Mouse (Mus musculus) CH12.LX (cell line): ENCODE measurements at regions not wholly inside any gene's neighbourhood (a gene's known extent, or its start where the extent isn't known, plus 50 kb on each side); places are given as distances from the start of the nearest gene placed in this dataset.

Experiments
- DNase-seq: peaks from one replicate; pipeline ENCODE4 v3.0.0-alpha.2; 2013; ENCODE audit errors: extremely low read depth
- H3K27ac ChIP-seq: 2 replicates; pipeline ENCODE4 v1.5.1; 2012; ENCODE audit warnings: low read depth, mild to moderate bottlenecking, control low read depth, moderate library complexity; ENCODE audit not compliant: insufficient read depth
- H3K27me3 ChIP-seq: replicated peaks from 2 replicates; pipeline ENCODE3; 2012; ENCODE audit warnings: inconsistent platforms
- H3K36me3 ChIP-seq, 2 experiments: replicated peaks in 1 of 2; 2 replicates each; pipeline versions ENCODE3 to v1.6.1; 2012; ENCODE audit warnings: inconsistent platforms in 1 of 2, low read length in 1 of 2, mild to moderate bottlenecking in 1 of 2, mixed read lengths in 1 of 2, moderate library complexity in 1 of 2; ENCODE audit not compliant: control insufficient read depth in 1 of 2, insufficient read depth in 1 of 2
- H3K4me1 ChIP-seq, 2 experiments: 2 replicates each; pipeline ENCODE4 v1.6.1; 2012; ENCODE audit warnings: inconsistent platforms in 1 of 2, moderate library complexity in 1 of 2; ENCODE audit not compliant: insufficient read depth in 2 of 2, control insufficient read depth in 1 of 2
- H3K4me2 ChIP-seq: 2 replicates; pipeline ENCODE4 v1.6.1; 2012; ENCODE audit warnings: low read depth, mild to moderate bottlenecking, control low read depth; ENCODE audit not compliant: poor library complexity, insufficient read depth, severe bottlenecking
- H3K4me3 ChIP-seq, 3 experiments: fragments of 150-350 bp in 1 of 3; sonication (generic) in 1 of 3; replicated peaks in 1 of 3; 2 replicates each; pipeline versions ENCODE3 to v1.5.1; 2011 to 2012; ENCODE audit warnings: low read depth in 2 of 3, low read length in 2 of 3, mild to moderate bottlenecking in 2 of 3, moderate library complexity in 2 of 3, control low read depth in 1 of 3, improper control_type of control experiment in 1 of 3, inconsistent platforms in 1 of 3, mixed read lengths in 1 of 3; ENCODE audit not compliant: poor library complexity in 1 of 3
- H3K79me2 ChIP-seq: replicated peaks from 2 replicates; pipeline ENCODE4 v1.6.1; 2012; ENCODE audit warnings: mild to moderate bottlenecking, moderate library complexity; ENCODE audit not compliant: control insufficient read depth, poor library complexity, insufficient read depth, severe bottlenecking; ENCODE audit errors: extremely low read depth
- H3K9ac ChIP-seq: 2 replicates; pipeline ENCODE4 v1.6.1; 2012; ENCODE audit warnings: low read depth, mild to moderate bottlenecking, control low read depth, moderate library complexity; ENCODE audit not compliant: insufficient read depth
- H3K9me3 ChIP-seq: replicated peaks from 2 replicates; pipeline ENCODE3; 2012; ENCODE audit warnings: low read length, inconsistent platforms, mixed read lengths
- CHD1 ChIP-seq: IDR thresholded peaks from 2 replicates; pipeline ENCODE4 v1.6.1; 2012; ENCODE audit warnings: low read depth, low read length, improper control_type of control experiment, inconsistent platforms
- CTCF ChIP-seq, 2 experiments: IDR thresholded peaks in 1 of 2; conservative IDR thresholded peaks in 1 of 2; 2 replicates each; pipeline ENCODE4 v1.5.1; 2011 to 2012; ENCODE audit warnings: low read depth in 2 of 2, low read length in 2 of 2, improper control_type of control experiment in 1 of 2, inconsistent platforms in 1 of 2, mild to moderate bottlenecking in 1 of 2, moderate library complexity in 1 of 2
- ELF1 ChIP-seq: IDR thresholded peaks from 2 replicates; pipeline ENCODE4 v1.6.1; 2014; ENCODE audit warnings: low read depth, mild to moderate bottlenecking, inconsistent platforms, low read length, improper control_type of control experiment
- EP300 ChIP-seq: IDR thresholded peaks from 2 replicates; pipeline ENCODE4 v1.6.1; 2011; ENCODE audit warnings: low read length, improper control_type of control experiment
- GABPA ChIP-seq: IDR thresholded peaks from 2 replicates; pipeline ENCODE4 v1.6.1; 2012; ENCODE audit warnings: low read depth, low read length, improper control_type of control experiment, inconsistent platforms; ENCODE audit not compliant: insufficient replicate concordance
- HCFC1 ChIP-seq: IDR thresholded peaks from 2 replicates; pipeline ENCODE4 v1.6.1; 2012; ENCODE audit warnings: low read depth, mild to moderate bottlenecking, inconsistent platforms, low read length, improper control_type of control experiment
- JUN ChIP-seq: IDR thresholded peaks from 2 replicates; pipeline ENCODE4 v1.6.1; 2011; ENCODE audit warnings: low read depth, mild to moderate bottlenecking, low read length, improper control_type of control experiment, moderate library complexity; ENCODE audit not compliant: insufficient read depth
- JUND ChIP-seq: conservative IDR thresholded peaks from 2 replicates; pipeline ENCODE4 v1.6.1; 2011; ENCODE audit warnings: low read depth, low read length, improper control_type of control experiment
- KAT2A ChIP-seq: IDR thresholded peaks from 2 replicates; pipeline ENCODE4 v1.6.1; 2012; ENCODE audit warnings: low read length, improper control_type of control experiment, inconsistent platforms; ENCODE audit not compliant: insufficient replicate concordance
- MAX ChIP-seq: IDR thresholded peaks from 2 replicates; pipeline ENCODE4 v1.6.1; 2011; ENCODE audit warnings: low read length, improper control_type of control experiment
- MAZ ChIP-seq: IDR thresholded peaks from 2 replicates; pipeline ENCODE4 v1.6.1; 2012; ENCODE audit warnings: low read depth, mild to moderate bottlenecking, inconsistent platforms, low read length, improper control_type of control experiment, moderate library complexity
- MEF2A ChIP-seq: IDR thresholded peaks from 2 replicates; pipeline ENCODE4 v1.6.1; 2014; ENCODE audit warnings: low read depth, mild to moderate bottlenecking, inconsistent platforms, low read length, improper control_type of control experiment, borderline replicate concordance
- MXI1 ChIP-seq: IDR thresholded peaks from 2 replicates; pipeline ENCODE4 v1.6.1; 2011; ENCODE audit warnings: mild to moderate bottlenecking, low read depth, low read length, improper control_type of control experiment
- NELFE ChIP-seq: IDR thresholded peaks from 2 replicates; pipeline ENCODE4 v1.6.1; 2011; ENCODE audit warnings: low read depth, low read length, improper control_type of control experiment
- NRF1 ChIP-seq: IDR thresholded peaks from 2 replicates; pipeline ENCODE4 v1.6.1; 2014; ENCODE audit warnings: low read depth, mild to moderate bottlenecking, inconsistent platforms, low read length, improper control_type of control experiment, moderate library complexity
- POLR2A ChIP-seq: IDR thresholded peaks from 2 replicates; pipeline ENCODE4 v1.6.1; 2011; ENCODE audit warnings: low read depth, mild to moderate bottlenecking, improper control_type of control experiment, low read length
- SIN3A ChIP-seq: IDR thresholded peaks from 2 replicates; pipeline ENCODE4 v1.6.1; 2012; ENCODE audit warnings: low read length, improper control_type of control experiment, inconsistent platforms
- SMC3 ChIP-seq: IDR thresholded peaks from 2 replicates; pipeline ENCODE4 v1.6.1; 2011; ENCODE audit warnings: low read depth, low read length, improper control_type of control experiment
- TBP ChIP-seq: conservative IDR thresholded peaks from 2 replicates; pipeline ENCODE4 v1.6.1; 2011; ENCODE audit warnings: low read depth, low read length, improper control_type of control experiment
- TCF12 ChIP-seq: IDR thresholded peaks from 2 replicates; pipeline ENCODE4 v1.6.1; 2014; ENCODE audit warnings: low read depth, mild to moderate bottlenecking, inconsistent platforms, low read length, improper control_type of control experiment
- USF1 ChIP-seq: IDR thresholded peaks from 2 replicates; pipeline ENCODE4 v1.6.1; 2014; ENCODE audit warnings: low read depth, mild to moderate bottlenecking, inconsistent platforms, low read length, improper control_type of control experiment
- USF2 ChIP-seq: conservative IDR thresholded peaks from 2 replicates; pipeline ENCODE4 v1.6.1; 2011; ENCODE audit warnings: low read depth, low read length, improper control_type of control experiment
- ZMIZ1 ChIP-seq: IDR thresholded peaks from 2 replicates; pipeline ENCODE4 v1.6.1; 2012; ENCODE audit warnings: low read depth, mild to moderate bottlenecking, inconsistent platforms, low read length, improper control_type of control experiment
- dilution Hi-C: fragments of 300-500 bp; cut with MboI; formaldehyde crosslinking; loops from 2 replicates; pipeline ENCODE4 v1.14.3; 2020; ENCODE audit warnings: low sequenced_read_pairs; ENCODE audit not compliant: extremely low pct_unique_long_range_greater_than_20kb, extremely low pct_ligation_motif_present
- in situ Hi-C: fragments of 300-500 bp; cut with MboI; formaldehyde crosslinking; loops from 3 replicates; pipeline ENCODE4 v1.14.3; 2019; ENCODE audit warnings: low sequenced_read_pairs, low pct_ligation_motif_present, low pct_unique_long_range_greater_than_20kb, mixed read lengths

DNA sequence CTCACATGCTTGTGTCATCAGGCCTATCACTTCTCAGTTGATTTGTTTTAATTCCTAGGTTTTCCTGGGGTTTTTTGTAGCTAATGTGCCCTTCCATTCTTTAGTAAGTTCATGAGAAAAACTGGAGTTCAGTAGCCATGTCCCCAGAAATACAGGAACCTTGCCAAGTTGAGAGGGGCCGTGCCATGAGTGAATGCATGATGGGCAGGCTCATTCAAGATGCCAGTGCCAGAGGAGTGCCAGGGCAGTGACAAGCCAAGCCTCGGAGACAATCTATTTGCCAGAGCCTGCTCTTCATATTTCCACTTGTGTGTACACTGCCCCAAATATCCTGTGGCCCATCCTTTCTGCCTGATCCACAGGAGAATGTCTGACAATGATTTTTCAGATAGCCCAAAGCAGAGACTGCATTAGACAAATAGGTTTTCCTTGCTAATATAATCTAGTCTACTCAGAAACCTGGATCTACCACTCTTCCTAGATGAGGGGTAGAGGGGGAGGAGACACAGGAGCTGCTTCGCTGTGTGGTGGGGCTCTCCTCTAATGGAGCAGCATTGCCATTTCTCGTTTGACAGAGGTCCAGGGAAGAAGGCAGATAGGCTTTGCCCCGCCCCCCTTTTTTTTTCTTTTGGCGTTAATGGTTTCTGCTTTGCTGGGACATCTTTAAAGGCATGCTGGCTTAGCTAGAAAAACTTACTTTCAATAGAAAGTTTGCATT is 569.5 kb upstream of the Arid1b start:
- no peaks in the 10 kb centered on the region for H3K4me1 ChIP-seq
- TF ChIP-seq NELFE (no peak), NRF1 (no peak), ELF1 (no peak), EP300 (no peak), HCFC1 (no peak), TBP (no peak), MXI1 (no peak), SIN3A (no peak), POLR2A (no peak), USF2 (no peak), MEF2A (no peak), MAZ (no peak), SMC3 (no peak), GABPA (no peak), ZMIZ1 (no peak), USF1 (no peak), CTCF (conservative IDR thresholded peaks at IDR 0.05 in 1 of 2, IDR thresholded peaks at IDR 0.05 in 1 of 2; ENCODE audit: low read depth in 2 of 2, low read length in 2 of 2) (no peak), MAX (no peak), TCF12 (no peak)
- in situ Hi-C loops: no loop called here
- no peak overlapping the region for H3K4me2 ChIP-seq
- no peaks in the 10 kb centered on the region for H3K36me3 ChIP-seq
- no peak for DNase-seq
- H3K9ac ChIP-seq: no peak overlapping the region
- H3K27ac ChIP-seq: no peak overlapping the region
- dilution Hi-C loops: no loop called here
- no peaks in the 10 kb centered on the region for H3K79me2 ChIP-seq
- no peaks in the 10 kb centered on the region for H3K9me3 ChIP-seq
- H3K4me3 ChIP-seq: no peak overlapping the region
- no peaks in the 10 kb centered on the region for H3K27me3 ChIP-seq

DNA sequence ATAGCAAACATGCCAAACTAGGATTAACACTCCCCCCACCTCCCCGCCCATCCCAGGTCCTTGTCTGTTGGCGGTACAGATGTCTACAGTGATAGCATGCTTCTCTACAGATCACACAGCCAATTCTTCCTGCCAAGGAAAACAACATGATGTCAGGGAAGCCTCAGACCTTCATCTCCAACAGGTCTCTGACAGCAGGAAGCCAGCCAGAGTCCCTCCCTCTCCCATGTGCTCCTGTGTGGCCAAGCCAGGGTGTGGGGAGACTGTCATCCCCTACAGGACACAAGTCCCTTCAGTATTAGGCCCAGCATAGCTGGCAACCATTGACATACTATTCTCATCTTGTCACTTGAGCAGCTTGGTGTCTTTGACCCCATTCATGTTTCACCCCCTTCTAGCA is 568.8 kb upstream of the Arid1b start:
- TF ChIP-seq POLR2A: no peak
- TF ChIP-seq USF1: no peak
- no peak for TF ChIP-seq JUN
- no peak for TF ChIP-seq KAT2A
- no peak for TF ChIP-seq JUND
- TF ChIP-seq USF2: no peak
- TF ChIP-seq CHD1: no peak
- no peak overlapping the region for H3K4me2 ChIP-seq

More for the DNA sequence above, 568.8 kb upstream of the Arid1b start:
- H3K4me1 ChIP-seq: no peaks in the 10 kb centered on the region
- no peak for DNase-seq
- no peaks in the 10 kb centered on the region for H3K79me2 ChIP-seq
- H3K27me3 ChIP-seq: no peaks in the 10 kb centered on the region
- no peak overlapping the region for H3K27ac ChIP-seq
- H3K36me3 ChIP-seq: no peaks in the 10 kb centered on the region
- in situ Hi-C loops (no loop called here), dilution Hi-C loops (no loop called here)
- no peak overlapping the region for H3K9ac ChIP-seq
- no peaks in the 10 kb centered on the region for H3K9me3 ChIP-seq
- no peak overlapping the region for H3K4me3 ChIP-seq
